Mouse (Mus musculus) spleen, postnatal 14 days (tissue): ENCODE results near the gene Cdkl1.

ENCODE experiments used
- DNase-seq, 2 experiments: peaks; one replicate each; pipeline ENCODE4 v3.0.0; 2021 to 2022; ENCODE audit warnings: low spot score in 2 of 2

Gene Cdkl1

GRCm38 (mm10) chr12:69790530-69791505 lies at the start of gene Cdkl1:
TSS of gene Cdkl1 (minus strand) at chr12:69791267.
- peak; percentile 73 to 76 for DNase-seq

GRCm38 (mm10) chr12:69838376-69838775 lies 47.3 kb upstream of the Cdkl1 start:
- peak in 1 of 2 experiments; percentile 23 for DNase-seq

- DNase-seq, result no peak
These were observed 43.0 kb upstream of the Cdkl1 start for GRCm38 (mm10) chr12:69833982-69834604.

- no peak for DNase-seq
These were observed 40.3 kb upstream of the Cdkl1 start for GRCm38 (mm10) chr12:69831239-69831910.

- no peak for DNase-seq
These were observed 37.1 kb upstream of the Cdkl1 start for GRCm38 (mm10) chr12:69828214-69828613.

GRCm38 (mm10) chr12:69824881-69825597 lies 34.0 kb upstream of the Cdkl1 start:
- DNase-seq, result no peak

GRCm38 (mm10) chr12:69814272-69814671 lies 23.2 kb upstream of the Cdkl1 start:
- no peak for DNase-seq

- DNase-seq, result no peak
These were observed 22.5 kb upstream of the Cdkl1 start for GRCm38 (mm10) chr12:69813596-69813995.

- no peak for DNase-seq
These were observed 21.9 kb upstream of the Cdkl1 start for GRCm38 (mm10) chr12:69812986-69813385.

GRCm38 (mm10) chr12:69811976-69812375 lies 20.9 kb upstream of the Cdkl1 start:
- DNase-seq, result no peak

GRCm38 (mm10) chr12:69809439-69809838 lies 18.4 kb upstream of the Cdkl1 start:
- no peak for DNase-seq

GRCm38 (mm10) chr12:69807399-69807985 lies 16.4 kb upstream of the Cdkl1 start:
- DNase-seq, result no peak

GRCm38 (mm10) chr12:69805148-69805547 lies 14.1 kb upstream of the Cdkl1 start:
- no peak for DNase-seq

GRCm38 (mm10) chr12:69804393-69805070 lies 13.5 kb upstream of the Cdkl1 start:
- DNase-seq, result no peak

- no peak for DNase-seq
These were observed 12.1 kb upstream of the Cdkl1 start for GRCm38 (mm10) chr12:69803196-69803595.

GRCm38 (mm10) chr12:69800586-69800985 lies 9.5 kb upstream of the Cdkl1 start:
- no peak for DNase-seq

- DNase-seq, result no peak
These were observed 5.2 kb upstream of the Cdkl1 start for GRCm38 (mm10) chr12:69796311-69796710.

- DNase-seq, result no peak
These were observed 1.1 kb downstream of the Cdkl1 start for GRCm38 (mm10) chr12:69789766-69790529.

- DNase-seq, result no peak
These were observed 2.7 kb downstream of the Cdkl1 start for GRCm38 (mm10) chr12:69788380-69788779.

GRCm38 (mm10) chr12:69785471-69785870 lies 5.6 kb downstream of the Cdkl1 start:
- DNase-seq, result no peak
